Mouse (Mus musculus) neutrophil, adult 59 days (primary cell): ENCODE results near the gene Kcnk1. TPM values are rescaled to one million over a fixed set of nuclear protein-coding genes. Genes with fewer than 3 reads are reported as not detected.

Experiments used
- total RNA-seq, 2 experiments: library from RNA; stranded (reverse); gene quantifications; 1 replicate in 1 of 2; 2 replicates in 1 of 2; pipeline ENCODE4 v1.2.4; 2023

The Kcnk1 gene
- total RNA-seq, result not detected

DNA sequence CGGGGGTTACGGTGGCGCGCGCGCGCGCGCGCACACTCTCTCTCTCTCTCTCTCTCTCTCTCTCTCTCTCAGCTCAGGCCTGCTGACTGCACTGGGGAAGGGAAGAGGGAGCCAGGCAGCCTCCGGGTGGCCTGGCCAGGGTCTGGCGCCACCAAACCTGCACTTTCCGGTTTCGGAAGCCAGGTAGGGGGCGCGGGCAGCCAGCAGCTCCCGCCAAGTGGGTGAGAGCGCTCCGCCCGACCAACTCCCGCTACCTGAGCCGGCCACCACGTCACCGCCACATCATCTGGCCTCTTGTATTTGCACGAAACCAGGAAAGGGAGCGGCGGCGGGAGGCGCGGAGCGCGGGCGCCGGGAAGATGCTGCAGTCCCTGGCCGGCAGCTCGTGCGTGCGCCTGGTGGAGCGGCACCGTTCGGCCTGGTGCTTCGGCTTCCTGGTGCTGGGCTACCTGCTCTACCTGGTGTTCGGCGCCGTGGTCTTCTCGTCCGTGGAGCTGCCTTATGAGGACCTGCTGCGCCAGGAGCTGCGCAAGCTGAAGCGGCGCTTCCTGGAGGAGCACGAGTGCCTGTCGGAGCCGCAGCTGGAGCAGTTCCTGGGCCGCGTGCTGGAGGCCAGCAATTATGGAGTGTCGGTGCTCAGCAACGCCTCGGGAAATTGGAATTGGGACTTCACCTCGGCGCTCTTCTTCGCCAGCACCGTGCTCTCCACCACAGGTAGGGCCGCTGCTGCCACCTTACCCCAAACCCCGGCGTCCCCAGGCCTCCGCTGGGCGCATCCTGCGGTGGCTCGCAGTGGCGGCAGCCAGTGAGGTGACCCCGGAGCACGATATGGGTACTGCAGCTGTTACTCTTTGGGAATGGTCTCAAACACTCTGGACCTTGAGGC is at the start of gene Kcnk1:
Gene Kcnk1 (plus strand): TSS at position 70 of the 886 bp plus-strand sequence.

Other genes starting within 250 kb of the Kcnk1 start
- gene Pcnx2, start 96.9 kb upstream of the Kcnk1 start, total RNA-seq, result under 1 TPM in 1 of 2 experiments, not detected in 1; 0.15 TPM
- gene Map3k21, start 84.7 kb upstream of the Kcnk1 start, total RNA-seq, result not detected